Mouse (Mus musculus): ENCODE measurements around the gene Cog2. TPM values are rescaled to one million over a fixed set of nuclear protein-coding genes. Genes with fewer than 3 reads are reported as not detected.

Gene Cog2
- 9.8 TPM for polyA plus RNA-seq (2015; fragmentation: Illumina TruSeq; extraction: RNeasy Lipid Tissue Mini Kit (QIAGEN cat#74804); ENCODE audit: insufficient read depth, low read depth, low replicate concordance)

GRCm38 (mm10) chr8:124520249-124521080 is at the start of gene Cog2:
TSS of gene Cog2 (plus strand) at chr8:124520767.

GRCm38 (mm10) chr8:124569593-124569992 is 49.0 kb downstream of the Cog2 start, which contains the start of gene Agt:
TSS of gene Agt (minus strand) at chr8:124569706.

GRCm38 (mm10) chr8:124575811-124576210 is 55.2 kb downstream of the Cog2 start, which contains the start of gene Capn9:
TSS of gene Capn9 (plus strand) at chr8:124576111.

Other genes starting within 250 kb of the Cog2 start
- gene Pgbd5, start 81.1 kb upstream of the Cog2 start, polyA plus RNA-seq (2015; fragmentation: Illumina TruSeq; extraction: RNeasy Lipid Tissue Mini Kit (QIAGEN cat#74804); ENCODE audit: insufficient read depth, low read depth, low replicate concordance): 2.8 TPM
- gene Agt, start 48.9 kb downstream of the Cog2 start, polyA plus RNA-seq (2015; fragmentation: Illumina TruSeq; extraction: RNeasy Lipid Tissue Mini Kit (QIAGEN cat#74804); ENCODE audit: insufficient read depth, low read depth, low replicate concordance): 4.0 TPM
- not detected for gene Capn9, start 55.3 kb downstream of the Cog2 start, polyA plus RNA-seq (2015; fragmentation: Illumina TruSeq; extraction: RNeasy Lipid Tissue Mini Kit (QIAGEN cat#74804); ENCODE audit: insufficient read depth, low read depth, low replicate concordance)
- 11.0 TPM for gene 2310022B05Rik, start 142.6 kb downstream of the Cog2 start, polyA plus RNA-seq (2015; fragmentation: Illumina TruSeq; extraction: RNeasy Lipid Tissue Mini Kit (QIAGEN cat#74804); ENCODE audit: insufficient read depth, low read depth, low replicate concordance)
- 12.2 TPM for gene Ttc13, start 201.2 kb downstream of the Cog2 start, polyA plus RNA-seq (2015; fragmentation: Illumina TruSeq; extraction: RNeasy Lipid Tissue Mini Kit (QIAGEN cat#74804); ENCODE audit: insufficient read depth, low read depth, low replicate concordance)
- 3.0 TPM for gene Arv1, start 201.4 kb downstream of the Cog2 start, polyA plus RNA-seq (2015; fragmentation: Illumina TruSeq; extraction: RNeasy Lipid Tissue Mini Kit (QIAGEN cat#74804); ENCODE audit: insufficient read depth, low read depth, low replicate concordance)
- gene Fam89a, start 231.1 kb downstream of the Cog2 start, polyA plus RNA-seq (2015; fragmentation: Illumina TruSeq; extraction: RNeasy Lipid Tissue Mini Kit (QIAGEN cat#74804); ENCODE audit: insufficient read depth, low read depth, low replicate concordance): not detected